Mouse (Mus musculus) cortical plate, adult 2 months (tissue): Measurements from ENCODE around the gene Col6a3.

ENCODE experiments used
- CTCF ChIP-seq: fragments of 200-500 bp; IDR thresholded peaks from 2 replicates; pipeline ENCODE4 v1.5.1; 2011; ENCODE audit warnings: mild to moderate bottlenecking, control low read depth, low read length; ENCODE audit not compliant: insufficient read depth; ENCODE audit errors: extremely low read depth
- POLR2A ChIP-seq: fragments of 200-500 bp; IDR thresholded peaks from 2 replicates; pipeline ENCODE4 v1.6.1; 2011; ENCODE audit warnings: mild to moderate bottlenecking, low read length, control low read depth; ENCODE audit not compliant: insufficient read depth; ENCODE audit errors: extremely low read depth

GRCm38 (mm10) chr1:90866734-90867133, 23.0 kb upstream of the Col6a3 start:
- TF ChIP-seq POLR2A (no peak), CTCF (no peak)
